Mouse (Mus musculus) embryonic fibroblast, embryonic 13.5 days (primary cell): Measurements from ENCODE around the gene Thsd4. TPM values are rescaled to one million over a fixed set of nuclear protein-coding genes. Genes with fewer than 3 reads are reported as not detected.

Experiments used
- H3K27ac ChIP-seq: 2 replicates; pipeline ENCODE4 v1.5.1; 2012; ENCODE audit warnings: low read length, control low read depth, inconsistent platforms; ENCODE audit not compliant: insufficient read depth
- H3K4me1 ChIP-seq: 2 replicates; pipeline ENCODE4 v1.6.1; 2011; ENCODE audit warnings: low read length; ENCODE audit not compliant: control insufficient read depth, insufficient read depth
- H3K4me3 ChIP-seq: 2 replicates; pipeline ENCODE4 v1.5.1; 2011; ENCODE audit warnings: mild to moderate bottlenecking, control low read depth, low read length; ENCODE audit not compliant: insufficient read depth
- CTCF ChIP-seq: IDR thresholded peaks from 2 replicates; pipeline ENCODE4 v1.5.1; 2011; ENCODE audit warnings: mild to moderate bottlenecking, control low read depth, low read length, moderate library complexity, borderline replicate concordance; ENCODE audit not compliant: insufficient read depth
- POLR2A ChIP-seq: IDR thresholded peaks from 2 replicates; pipeline ENCODE4 v1.6.1; 2011; ENCODE audit warnings: low read depth, mild to moderate bottlenecking, control low read depth, low read length, moderate library complexity
- polyA plus RNA-seq: library from polyadenylated mRNA; stranded (reverse); fragments of >200 nt; gene quantifications from 2 replicates; pipeline ENCODE4 v1.2.4, GENCODE M21; 2011; ENCODE audit warnings: low read depth; ENCODE audit not compliant: missing spikeins, insufficient read length

The Thsd4 gene
- polyA plus RNA-seq, 1 experiment = 7.0 TPM

DNA sequence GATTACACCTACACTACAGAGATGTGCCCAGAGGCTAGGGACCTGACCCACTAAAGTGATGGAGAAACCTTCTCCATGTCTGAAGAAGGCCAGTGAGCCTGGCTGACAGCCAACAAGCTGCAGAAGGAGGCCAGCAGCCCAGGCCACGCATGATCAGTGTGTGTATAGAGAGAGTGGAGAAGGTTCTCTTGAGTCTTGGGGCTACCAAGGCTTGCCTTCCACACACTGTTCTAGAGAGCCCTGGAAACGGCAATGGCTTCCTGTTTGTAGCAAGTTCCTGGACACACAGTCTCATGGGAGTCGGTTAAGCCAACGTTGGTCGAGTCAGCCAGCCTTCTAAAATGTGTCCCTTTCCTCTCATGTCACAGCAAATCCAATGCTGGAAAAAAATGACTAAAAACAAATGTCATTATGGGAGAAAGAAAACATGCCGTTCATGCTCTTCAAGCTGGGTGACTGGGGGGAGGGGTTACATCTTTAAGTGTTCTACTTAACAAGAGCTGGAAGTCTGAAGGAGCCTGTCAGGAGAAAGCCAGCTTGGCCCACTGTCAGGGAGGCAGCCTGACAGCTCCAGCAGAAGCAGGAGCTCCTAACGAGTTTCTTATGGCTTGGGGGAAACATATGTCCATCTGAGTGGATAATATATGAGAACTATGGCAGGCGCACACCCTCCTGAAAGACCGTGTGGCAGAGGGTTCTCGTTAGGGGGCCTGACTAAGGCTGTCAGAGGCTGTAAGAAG is 257.1 kb downstream of the Thsd4 start:
- no peaks in the 10 kb centered on the region; the same call in 1 of the 2 replicates for H3K4me1 ChIP-seq
- no peak overlapping the region for H3K27ac ChIP-seq
- TF ChIP-seq POLR2A = no peak
- TF ChIP-seq CTCF = no peak
- no peak overlapping the region for H3K4me3 ChIP-seq

DNA sequence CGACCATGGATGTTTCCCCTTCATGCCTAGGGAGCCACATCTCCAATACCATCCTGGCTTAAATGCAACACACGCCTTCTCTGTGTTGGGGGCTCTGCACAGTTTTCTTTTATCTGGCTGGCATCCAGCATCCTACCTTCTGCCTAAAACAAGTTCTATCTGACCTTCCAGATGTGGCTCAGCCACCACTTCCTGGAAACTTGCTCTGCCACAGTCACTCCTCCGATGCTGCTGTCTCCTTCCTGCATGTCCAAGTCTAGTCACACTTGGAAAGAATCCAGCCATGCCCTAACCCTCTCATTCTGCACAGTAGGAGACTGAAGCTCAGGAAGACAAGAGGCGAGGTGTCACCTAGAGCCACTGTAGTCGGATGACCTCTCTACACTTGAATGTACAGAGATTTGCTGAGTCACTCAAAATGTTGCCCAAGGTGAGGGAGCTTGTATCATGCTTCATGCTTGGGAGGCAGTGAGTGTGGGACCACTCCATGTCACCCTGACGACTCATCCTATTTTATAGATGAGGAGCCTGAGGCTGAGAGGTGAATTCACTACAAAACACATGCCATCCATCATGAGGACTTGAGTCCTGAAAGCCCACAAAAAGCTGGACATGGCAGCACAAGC is 259.2 kb downstream of the Thsd4 start:
- TF ChIP-seq CTCF (no peak), POLR2A (no peak)
- no peak overlapping the region for H3K27ac ChIP-seq
- H3K4me1 ChIP-seq = no peaks in the 10 kb centered on the region; the same call in 1 of the 2 replicates
- no peak overlapping the region for H3K4me3 ChIP-seq

GRCm38 (mm10) chr9:60259626-60260025 is 262.2 kb downstream of the Thsd4 start:
- no peak overlapping the region for H3K27ac ChIP-seq
- H3K4me1 ChIP-seq = no peaks in the 10 kb centered on the region; the same call in 1 of the 2 replicates
- no peak overlapping the region for H3K4me3 ChIP-seq
- TF ChIP-seq POLR2A (no peak), CTCF (no peak)

- Histone ChIP-seq H3K4me1 (no peaks in the 10 kb centered on the region), H3K4me3 (no peak overlapping the region), H3K27ac (no peak overlapping the region)
- TF ChIP-seq CTCF (peak; percentile 87; the same call in 1 of the 2 replicates), POLR2A (no peak)
Observed at GRCm38 (mm10) chr9:60251765-60252164, 270.1 kb downstream of the Thsd4 start.

GRCm38 (mm10) chr9:60250403-60250802 is 271.4 kb downstream of the Thsd4 start:
- no peak overlapping the region for H3K4me3 ChIP-seq
- H3K4me1 ChIP-seq = no peaks in the 10 kb centered on the region
- TF ChIP-seq CTCF = no peak
- no peak for TF ChIP-seq POLR2A
- H3K27ac ChIP-seq = no peak overlapping the region

- TF ChIP-seq POLR2A (no peak), CTCF (no peak)
- Histone ChIP-seq H3K4me1 (no peaks in the 10 kb centered on the region), H3K4me3 (no peak overlapping the region), H3K27ac (no peak overlapping the region)
Observed at GRCm38 (mm10) chr9:60247998-60248397, 273.8 kb downstream of the Thsd4 start.

DNA sequence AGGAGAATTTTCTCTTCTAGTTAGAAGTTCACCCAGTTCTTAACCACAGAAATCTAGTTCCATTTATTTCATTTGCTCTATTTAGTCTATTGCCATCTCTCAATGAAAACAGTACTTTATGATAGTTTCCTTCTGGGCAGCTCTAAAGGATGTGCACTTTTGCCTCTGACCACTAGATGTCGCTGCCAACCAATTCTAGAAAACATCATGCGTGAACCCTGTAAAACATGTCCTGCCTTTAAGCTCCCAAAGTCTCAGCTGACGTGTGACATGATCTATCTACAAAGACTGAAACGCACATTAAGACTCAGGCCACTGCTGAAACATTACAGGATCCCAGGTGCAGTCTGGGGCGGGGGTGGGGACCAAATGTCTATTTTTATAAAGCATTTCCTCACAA is 276.9 kb downstream of the Thsd4 start:
- no peaks in the 10 kb centered on the region for H3K4me1 ChIP-seq
- no peak overlapping the region for H3K4me3 ChIP-seq
- TF ChIP-seq POLR2A (no peak), CTCF (0 out of 2 replicates have a peak, but pooled peaks have one; percentile 43)
- no peak overlapping the region for H3K27ac ChIP-seq

- no peaks in the 10 kb centered on the region for H3K4me1 ChIP-seq
- H3K27ac ChIP-seq = no peak overlapping the region
- no peak for TF ChIP-seq POLR2A
- TF ChIP-seq CTCF = peak; percentile 47; the same call in 1 of the 2 replicates
- H3K4me3 ChIP-seq = no peak overlapping the region
Observed at GRCm38 (mm10) chr9:60243503-60243902, 278.3 kb downstream of the Thsd4 start.

- Histone ChIP-seq H3K4me1 (peaks cover 5% of the 10 kb centered on the region; the same call in 1 of the 2 replicates), H3K27ac (no peak overlapping the region), H3K4me3 (no peak overlapping the region)
- TF ChIP-seq POLR2A = no peak
- TF ChIP-seq CTCF = peak; percentile 71; the same call in 1 of the 2 replicates
Observed at GRCm38 (mm10) chr9:60237667-60238066, 284.2 kb downstream of the Thsd4 start.

DNA sequence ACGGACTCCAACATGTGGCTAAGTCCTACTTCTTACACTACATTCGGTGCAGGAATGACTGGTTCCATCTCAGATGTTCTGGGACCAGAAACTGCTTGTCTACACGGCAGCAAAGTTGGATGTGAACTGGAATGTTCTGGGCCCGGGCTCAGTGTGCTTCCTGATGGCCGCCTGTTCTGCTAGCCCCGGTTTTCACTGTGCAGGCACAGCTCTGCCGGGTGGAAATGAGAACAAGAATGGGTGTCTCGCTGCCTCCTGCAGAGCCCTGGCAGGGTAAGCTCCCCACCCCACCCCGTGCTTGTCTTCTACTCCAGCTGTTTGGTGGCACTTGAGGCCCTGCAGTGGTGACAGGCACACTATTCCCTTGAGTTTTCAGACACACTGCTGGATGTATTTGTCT is 285.7 kb downstream of the Thsd4 start:
- TF ChIP-seq POLR2A (no peak), CTCF (no peak)
- H3K4me3 ChIP-seq = no peak overlapping the region
- H3K27ac ChIP-seq = no peak overlapping the region
- H3K4me1 ChIP-seq = peaks cover 5% of the 10 kb centered on the region; the same call in 1 of the 2 replicates
